Mouse (Mus musculus): ENCODE results near the gene Adamts2. TPM values are rescaled to one million over a fixed set of nuclear protein-coding genes. Genes with fewer than 3 reads are reported as not detected.

The Adamts2 gene
- polyA plus RNA-seq, 1 experiment from 2014 or later, result not detected

- H3K4me3 ChIP-seq (ENCODE audit: inconsistent target), result no peak overlapping the region
Measured at GRCm38 (mm10) chr11:50603082-50603910, 1.4 kb downstream of the Adamts2 start.

GRCm38 (mm10) chr11:50604371-50604770, 2.5 kb downstream of the Adamts2 start:
- whole genome bisulfite sequencing (ENCODE audit: missing documents), result 68% methylated on average over 16 of the region's 16 CpGs
- Histone ChIP-seq H3K27ac (no peak overlapping the region), H3K79me2 (ENCODE audit: inconsistent target) (no peaks in the 10 kb centered on the region), H3K36me3 (ENCODE audit: inconsistent target) (no peaks in the 10 kb centered on the region), H3K4me3 (ENCODE audit: inconsistent target) (no peak overlapping the region)

More at GRCm38 (mm10) chr11:50603082-50603910, 1.4 kb downstream of the Adamts2 start:
- 3% methylated on average over 52 of the region's 52 CpGs for WGBS (ENCODE audit: missing documents)
- Histone ChIP-seq H3K79me2 (ENCODE audit: inconsistent target) (no peaks in the 10 kb centered on the region), H3K27ac (no peak overlapping the region), H3K36me3 (ENCODE audit: inconsistent target) (no peaks in the 10 kb centered on the region)

- no peak overlapping the region for H3K27ac ChIP-seq
- no peak overlapping the region for H3K4me3 ChIP-seq (ENCODE audit: inconsistent target)
- H3K79me2 ChIP-seq (ENCODE audit: inconsistent target), result no peaks in the 10 kb centered on the region
- WGBS (ENCODE audit: missing documents), result 72% methylated on average over 5 of the region's 5 CpGs
- H3K36me3 ChIP-seq (ENCODE audit: inconsistent target), result no peaks in the 10 kb centered on the region
Measured at GRCm38 (mm10) chr11:50611181-50611580, 9.3 kb downstream of the Adamts2 start.

- WGBS (ENCODE audit: missing documents), result 87% methylated on average over 11 of the region's 11 CpGs
- H3K27ac ChIP-seq, result no peak overlapping the region
Measured at GRCm38 (mm10) chr11:50617015-50617543, 15.2 kb downstream of the Adamts2 start.

GRCm38 (mm10) chr11:50620926-50621325, 19.0 kb downstream of the Adamts2 start:
- H3K27ac ChIP-seq, result no peak overlapping the region
- 94% methylated on average over 4 of the region's 4 CpGs for WGBS (ENCODE audit: missing documents)
- no peaks in the 10 kb centered on the region for H3K79me2 ChIP-seq (ENCODE audit: inconsistent target)

More at GRCm38 (mm10) chr11:50617015-50617543, 15.2 kb downstream of the Adamts2 start:
- no peaks in the 10 kb centered on the region for H3K36me3 ChIP-seq (ENCODE audit: inconsistent target)
- H3K79me2 ChIP-seq (ENCODE audit: inconsistent target), result no peaks in the 10 kb centered on the region
- no peak overlapping the region for H3K4me3 ChIP-seq (ENCODE audit: inconsistent target)

GRCm38 (mm10) chr11:50621364-50621763, 19.5 kb downstream of the Adamts2 start:
- no peak overlapping the region for H3K4me3 ChIP-seq (ENCODE audit: inconsistent target)
- no peaks in the 10 kb centered on the region for H3K79me2 ChIP-seq (ENCODE audit: inconsistent target)
- WGBS (ENCODE audit: missing documents), result 80% methylated on average over 5 of the region's 5 CpGs
- no peak overlapping the region for H3K27ac ChIP-seq
- H3K36me3 ChIP-seq (ENCODE audit: inconsistent target), result no peaks in the 10 kb centered on the region

More at GRCm38 (mm10) chr11:50620926-50621325, 19.0 kb downstream of the Adamts2 start:
- H3K36me3 ChIP-seq (ENCODE audit: inconsistent target), result no peaks in the 10 kb centered on the region
- H3K4me3 ChIP-seq (ENCODE audit: inconsistent target), result no peak overlapping the region

GRCm38 (mm10) chr11:50622238-50622726, 20.4 kb downstream of the Adamts2 start:
- H3K36me3 ChIP-seq (ENCODE audit: inconsistent target), result no peaks in the 10 kb centered on the region
- 69% methylated on average over 15 of the region's 15 CpGs for WGBS (ENCODE audit: missing documents)
- H3K4me3 ChIP-seq (ENCODE audit: inconsistent target), result no peak overlapping the region
- no peak overlapping the region for H3K27ac ChIP-seq
- no peaks in the 10 kb centered on the region for H3K79me2 ChIP-seq (ENCODE audit: inconsistent target)

GRCm38 (mm10) chr11:50623806-50624205, 21.9 kb downstream of the Adamts2 start:
- H3K27ac ChIP-seq, result no peak overlapping the region
- H3K79me2 ChIP-seq (ENCODE audit: inconsistent target), result no peaks in the 10 kb centered on the region
- 98% methylated on average over 3 of the region's 3 CpGs for WGBS (ENCODE audit: missing documents)
- H3K36me3 ChIP-seq (ENCODE audit: inconsistent target), result no peaks in the 10 kb centered on the region
- no peak overlapping the region for H3K4me3 ChIP-seq (ENCODE audit: inconsistent target)

- H3K27ac ChIP-seq, result no peak overlapping the region
- no peak overlapping the region for H3K4me3 ChIP-seq (ENCODE audit: inconsistent target)
- no peaks in the 10 kb centered on the region for H3K79me2 ChIP-seq (ENCODE audit: inconsistent target)
- H3K36me3 ChIP-seq (ENCODE audit: inconsistent target), result no peaks in the 10 kb centered on the region
- 48% methylated on average over 2 of the region's 2 CpGs for WGBS (ENCODE audit: missing documents)
Measured at GRCm38 (mm10) chr11:50624239-50624638, 22.4 kb downstream of the Adamts2 start.

- Histone ChIP-seq H3K4me3 (ENCODE audit: inconsistent target) (no peak overlapping the region), H3K27ac (no peak overlapping the region), H3K36me3 (ENCODE audit: inconsistent target) (no peaks in the 10 kb centered on the region), H3K79me2 (ENCODE audit: inconsistent target) (no peaks in the 10 kb centered on the region)
- WGBS (ENCODE audit: missing documents), result 88% methylated on average over 5 of the region's 5 CpGs
Measured at GRCm38 (mm10) chr11:50624720-50625119, 22.8 kb downstream of the Adamts2 start.

- Histone ChIP-seq H3K36me3 (ENCODE audit: inconsistent target) (no peaks in the 10 kb centered on the region), H3K27ac (no peak overlapping the region), H3K4me3 (ENCODE audit: inconsistent target) (no peak overlapping the region), H3K79me2 (ENCODE audit: inconsistent target) (no peaks in the 10 kb centered on the region)
- WGBS (ENCODE audit: missing documents), result 89% methylated on average over 3 of the region's 3 CpGs
Measured at GRCm38 (mm10) chr11:50628915-50629314, 27.0 kb downstream of the Adamts2 start.

GRCm38 (mm10) chr11:50630462-50630861, 28.6 kb downstream of the Adamts2 start:
- 23% methylated on average over 2 of the region's 2 CpGs for WGBS (ENCODE audit: missing documents)
- Histone ChIP-seq H3K36me3 (ENCODE audit: inconsistent target) (no peaks in the 10 kb centered on the region), H3K27ac (no peak overlapping the region), H3K4me3 (ENCODE audit: inconsistent target) (no peak overlapping the region), H3K79me2 (ENCODE audit: inconsistent target) (no peaks in the 10 kb centered on the region)

GRCm38 (mm10) chr11:50632270-50632669, 30.4 kb downstream of the Adamts2 start:
- no peak overlapping the region for H3K27ac ChIP-seq
- no peaks in the 10 kb centered on the region for H3K79me2 ChIP-seq (ENCODE audit: inconsistent target)
- no peaks in the 10 kb centered on the region for H3K36me3 ChIP-seq (ENCODE audit: inconsistent target)
- H3K4me3 ChIP-seq (ENCODE audit: inconsistent target), result no peak overlapping the region
- WGBS (ENCODE audit: missing documents), result 7% methylated on average over 4 of the region's 4 CpGs

GRCm38 (mm10) chr11:50635051-50635590, 33.2 kb downstream of the Adamts2 start:
- 55% methylated on average over 2 of the region's 2 CpGs for WGBS (ENCODE audit: missing documents)
- H3K27ac ChIP-seq, result no peak overlapping the region
- no peaks in the 10 kb centered on the region for H3K36me3 ChIP-seq (ENCODE audit: inconsistent target)
- no peaks in the 10 kb centered on the region for H3K79me2 ChIP-seq (ENCODE audit: inconsistent target)
- H3K4me3 ChIP-seq (ENCODE audit: inconsistent target), result no peak overlapping the region

- no peak overlapping the region for H3K4me3 ChIP-seq (ENCODE audit: inconsistent target)
- WGBS (ENCODE audit: missing documents), result 95% methylated on average over 11 of the region's 11 CpGs
- no peaks in the 10 kb centered on the region for H3K36me3 ChIP-seq (ENCODE audit: inconsistent target)
- H3K79me2 ChIP-seq (ENCODE audit: inconsistent target), result no peaks in the 10 kb centered on the region
- H3K27ac ChIP-seq, result no peak overlapping the region
Measured at GRCm38 (mm10) chr11:50637026-50637425, 35.1 kb downstream of the Adamts2 start.

All from macrophage (primary cell).